35 mouse cellular contexts compared by ENCODE assay signal in genomic region chr2:163631223-163631622, GRCm38 (mm10).
"Had no signal": no experiment of that assay in that cellular context is flagged by ENCODE, and none has a peak within 500 bp of the region (broad histone marks: within the 10 kb centered on the region; RNA-seq: fewer than 3 reads in every experiment).

No protein-coding gene starts in this region.

- H3K4me1 ChIP-seq: heart, embryonic 10.5 days; heart, embryonic 12.5 days; heart, embryonic 13.5 days; heart, embryonic 15.5 days; hindbrain, embryonic 10.5 days; hindbrain, embryonic 12.5 days; hindbrain, embryonic 13.5 days; hindbrain, embryonic 15.5 days; intestine, embryonic 15.5 days; kidney, embryonic 15.5 days had no signal

- H3K4me2 ChIP-seq: heart, embryonic 11.5 days; heart, embryonic 12.5 days; heart, embryonic 13.5 days; heart, embryonic 15.5 days; hindbrain, embryonic 12.5 days; hindbrain, embryonic 13.5 days; hindbrain, embryonic 14.5 days; hindbrain, embryonic 15.5 days; intestine, embryonic 15.5 days; kidney, embryonic 15.5 days had no signal

- H3K4me3 ChIP-seq: heart, embryonic 10.5 days; heart, embryonic 12.5 days; heart, embryonic 13.5 days; heart, embryonic 15.5 days; hindbrain, embryonic 10.5 days; hindbrain, embryonic 12.5 days; hindbrain, embryonic 13.5 days; hindbrain, embryonic 15.5 days; intestine, embryonic 15.5 days; kidney, embryonic 15.5 days; layer of hippocampus, adult 2 months had no signal

- DNase-seq: heart, postnatal 10 days; heart, postnatal 14 days; heart, postnatal 36 days; heart, postnatal 4 days; kidney, adult 11 months; kidney, adult 18-20 months; kidney, adult 2 months; kidney, adult 8-10 months; kidney, adult 9 months; kidney, postnatal 10 days; kidney, postnatal 14 days; kidney, postnatal 25 days; kidney, postnatal 36 days; kidney, postnatal 4 days; layer of hippocampus, adult 9-11 months; layer of hippocampus, postnatal 36 days had no signal

- H3K9me3 ChIP-seq: heart, embryonic 10.5 days; heart, embryonic 12.5 days; heart, embryonic 13.5 days; heart, embryonic 15.5 days; hindbrain, embryonic 10.5 days; hindbrain, embryonic 12.5 days; hindbrain, embryonic 13.5 days; hindbrain, embryonic 15.5 days; intestine, embryonic 15.5 days; kidney, embryonic 15.5 days had no signal

- H3K9ac ChIP-seq: heart, embryonic 12.5 days; heart, embryonic 13.5 days; heart, embryonic 15.5 days; hindbrain, embryonic 12.5 days; hindbrain, embryonic 13.5 days; hindbrain, embryonic 14.5 days; hindbrain, embryonic 15.5 days; intestine, embryonic 15.5 days; kidney, embryonic 15.5 days had no signal

- H3K27ac ChIP-seq: heart, embryonic 10.5 days; heart, embryonic 13.5 days; heart, embryonic 15.5 days; hindbrain, embryonic 10.5 days; hindbrain, embryonic 12.5 days; hindbrain, embryonic 13.5 days; hindbrain, embryonic 14.5 days; hindbrain, embryonic 15.5 days; hindbrain, postnatal 0 days; intestine, embryonic 15.5 days; kidney, embryonic 15.5 days; kidney, postnatal 0 days; layer of hippocampus, adult 2 months had no signal

- H3K27me3 ChIP-seq: heart, embryonic 12.5 days; heart, embryonic 13.5 days; heart, embryonic 15.5 days; hindbrain, embryonic 12.5 days; hindbrain, embryonic 13.5 days; hindbrain, embryonic 15.5 days; intestine, embryonic 15.5 days; kidney, embryonic 15.5 days had no signal

- ATAC-seq: hindbrain, embryonic 16.5 days; hindbrain, postnatal 0 days; inflammation-experienced regulatory T-cells, adult 6 months; intestine, embryonic 15.5 days; intestine, embryonic 16.5 days; intestine, postnatal 0 days had no signal
